Mouse (Mus musculus) small intestine, adult 2 months (tissue): ENCODE results near the gene Ddx19b.

Experiments
- CTCF ChIP-seq: fragments of 200-500 bp; IDR thresholded peaks from 2 replicates; pipeline ENCODE4 v1.5.1; 2012; ENCODE audit warnings: low read depth, mild to moderate bottlenecking, control low read depth, inconsistent platforms, low read length, moderate library complexity, mixed read lengths; ENCODE audit not compliant: insufficient replicate concordance, insufficient read length; ENCODE audit errors: extremely low read depth
- POLR2A ChIP-seq: fragments of 200-500 bp; IDR thresholded peaks from 2 replicates; pipeline ENCODE4 v1.6.1; 2012; ENCODE audit warnings: low read depth, mild to moderate bottlenecking, control low read depth, inconsistent platforms, low read length, moderate library complexity

DNA sequence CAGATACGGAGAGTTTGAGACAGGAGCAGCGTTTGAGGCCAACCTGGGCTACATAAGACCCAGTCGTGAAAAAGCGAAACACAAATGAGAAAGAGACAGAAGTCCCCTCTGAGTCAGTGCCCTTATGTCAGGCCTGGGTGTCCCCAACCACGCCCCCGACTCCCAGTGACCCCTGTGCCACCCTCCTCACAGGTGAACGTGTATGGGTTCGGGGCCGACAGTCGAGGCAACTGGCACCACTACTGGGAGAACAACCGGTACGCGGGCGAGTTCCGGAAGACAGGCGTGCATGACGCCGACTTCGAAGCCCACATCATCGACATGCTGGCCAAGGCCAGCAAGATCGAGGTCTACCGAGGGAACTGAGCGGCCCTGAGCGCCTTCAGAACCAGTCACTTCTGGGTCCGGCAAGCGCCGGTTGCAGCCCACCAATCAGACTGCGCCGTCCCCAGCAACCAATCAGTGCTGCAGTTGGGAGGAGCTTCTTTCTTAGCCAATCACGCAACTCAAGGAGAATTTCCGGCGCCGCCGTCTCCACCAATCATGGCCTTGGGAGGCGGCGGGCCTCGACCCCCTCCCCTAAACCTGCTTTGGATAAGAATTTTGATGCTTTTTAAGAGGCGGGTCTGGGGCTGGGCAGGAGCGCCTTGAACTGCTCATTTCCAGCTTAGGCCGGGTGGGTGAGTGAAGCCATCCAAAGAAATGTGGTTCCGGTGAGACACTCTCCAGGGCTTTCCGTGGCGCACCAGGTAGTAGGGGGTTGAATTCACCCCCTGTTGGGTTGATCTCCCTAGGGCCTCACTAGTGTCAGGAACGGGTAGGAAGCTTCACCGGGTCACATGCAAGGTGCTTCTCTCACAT, 61.4 kb downstream of the Ddx19b start:
- no peak for TF ChIP-seq CTCF
- no peak for TF ChIP-seq POLR2A
